Mouse (Mus musculus): Measurements from ENCODE around the gene Vmn1r60.
"Not testable (repeated sequence)": the region's sequence is repeated elsewhere in the genome, so short reads cannot be mapped to it uniquely, and the experiment has no call there.

The Vmn1r60 gene

DNA sequence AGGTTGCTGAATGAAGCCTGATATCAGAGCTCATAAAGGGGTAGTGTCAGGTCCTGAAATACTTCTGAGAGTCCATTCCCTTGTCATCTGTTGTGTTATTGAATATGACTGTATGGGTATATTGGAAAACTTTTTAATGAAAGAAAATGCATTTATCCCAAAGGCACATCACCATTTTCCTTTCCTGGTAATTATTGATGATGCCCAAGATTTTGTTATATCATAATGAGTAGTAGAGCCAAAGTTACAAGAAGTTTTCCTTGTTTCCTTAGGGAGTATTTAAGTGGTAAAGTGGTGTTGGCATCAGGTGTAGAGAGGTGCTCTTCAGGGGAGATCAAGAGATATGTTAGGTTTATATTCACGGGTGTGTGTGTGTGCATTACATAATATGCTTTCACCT, at the start of gene Vmn1r60:
Vmn1r60 (minus strand) TSS at position 101 of the 400 bp plus-strand sequence.
- not testable (repeated sequence) for DNase-seq (ENCODE audit: low spot score)

DNA sequence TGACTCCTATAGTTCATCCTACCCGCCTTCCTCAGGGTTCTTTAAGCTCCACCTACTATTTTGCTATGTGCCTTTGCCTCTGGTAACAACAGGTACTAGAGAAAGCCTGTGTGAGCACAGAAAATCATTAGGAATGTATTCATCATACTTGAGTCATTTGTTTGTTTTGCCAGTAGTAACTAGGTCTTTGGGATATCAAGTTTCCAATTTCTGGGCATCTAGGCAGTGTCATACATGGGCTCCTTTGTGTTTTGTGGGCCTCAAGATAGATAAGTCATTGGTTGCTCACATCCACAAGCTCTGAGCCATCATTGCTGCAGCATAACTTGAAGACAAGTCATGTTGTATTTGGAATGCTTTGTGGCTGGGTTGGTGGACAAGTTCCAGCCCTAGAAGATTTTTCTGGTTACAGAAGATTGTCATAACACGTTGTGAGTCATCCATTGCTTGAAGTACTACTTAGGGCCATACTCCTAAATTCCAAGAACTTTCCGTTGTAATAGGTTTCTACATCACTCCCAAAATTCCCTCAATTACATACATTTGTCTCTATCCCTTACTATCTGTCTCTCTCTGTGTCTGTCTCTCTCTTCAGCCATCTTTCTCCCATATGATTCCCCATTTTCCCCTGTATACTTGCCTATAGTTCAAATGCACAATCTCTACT, 6.2 kb downstream of the Vmn1r60 start:
- DNase-seq (ENCODE audit: low spot score) = not testable (repeated sequence)

DNA sequence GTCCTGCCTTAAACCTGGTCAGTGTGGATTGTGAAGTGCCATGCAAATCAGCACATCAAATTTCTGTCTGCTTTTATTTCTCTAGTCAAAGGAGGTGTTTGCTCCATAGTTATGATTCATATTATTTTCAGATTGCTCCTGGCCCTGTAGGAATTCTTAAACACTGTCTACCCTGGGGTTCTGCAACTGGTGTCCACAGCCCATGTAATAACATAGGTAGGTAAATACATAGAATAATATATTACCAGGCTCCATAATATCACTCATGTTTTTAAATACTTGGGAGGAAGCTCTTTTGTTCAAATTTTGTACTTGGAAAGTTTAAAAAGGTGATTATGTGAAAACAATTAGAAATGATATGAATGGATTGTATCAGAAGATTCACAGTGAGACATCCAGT, 53.3 kb downstream of the Vmn1r60 start, which contains the start of gene Vmn2r28:
Vmn2r28 (minus strand) TSS at position 101 of the 400 bp plus-strand sequence.
- DNase-seq (ENCODE audit: low spot score) = not testable (repeated sequence)
